Mouse (Mus musculus): Measurements from ENCODE around the gene Zswim8. TPM values are rescaled to one million over a fixed set of nuclear protein-coding genes. Genes with fewer than 3 reads are reported as not detected.
A peak's percentile ranks its signal among the peaks of the same experiment; 100 is the strongest.

Zswim8 gene
- polyA plus RNA-seq, 1 experiment from 2014 or later, result 25.4 TPM

DNA sequence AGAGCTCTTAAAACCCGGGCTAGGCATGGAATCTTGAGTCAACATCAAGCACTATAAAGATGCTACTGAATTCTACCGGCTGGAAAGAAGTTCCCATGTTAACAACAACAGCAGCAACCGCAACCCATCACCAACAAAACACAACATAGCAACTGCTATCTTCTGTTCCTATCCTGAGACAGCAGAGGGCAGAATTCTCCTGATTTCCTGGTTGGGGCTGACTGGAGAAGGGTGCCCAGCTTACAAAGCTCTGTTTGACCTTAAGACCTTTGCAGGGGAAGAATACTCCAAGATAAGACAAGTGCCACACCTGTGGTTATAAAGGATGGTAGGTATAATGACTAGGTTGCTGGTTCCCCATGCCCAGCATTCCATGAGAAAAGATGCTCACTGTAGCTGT is 39.6 kb downstream of the Zswim8 start:
- H3K27me3 ChIP-seq (ENCODE audit: control insufficient read depth, insufficient read depth, low read length), result no peaks in the 10 kb centered on the region
- ATAC-seq (ENCODE audit: insufficient number of reproducible peaks, insufficient read depth, low FRiP score, low read depth), result no peak

DNA sequence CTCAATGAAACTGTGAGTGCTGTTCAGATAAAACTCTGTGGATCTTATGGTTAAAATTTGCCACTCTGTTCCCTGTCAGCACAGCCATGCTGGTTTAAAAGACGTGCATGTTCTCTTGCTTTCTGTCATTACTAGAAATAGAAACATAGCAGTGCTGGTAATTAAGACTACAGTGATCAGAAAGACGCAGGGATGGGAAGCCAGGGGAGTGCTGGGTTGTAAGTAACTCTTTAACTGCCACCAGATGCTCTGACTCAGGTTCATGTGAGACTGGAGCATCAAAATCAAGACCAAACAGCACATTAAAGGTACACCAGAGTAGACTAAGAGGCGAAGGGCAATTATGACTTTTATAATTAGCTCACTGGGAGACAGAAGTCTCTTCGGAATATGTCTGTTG is 41.0 kb downstream of the Zswim8 start:
- Histone ChIP-seq H3K27me3 (ENCODE audit: control insufficient read depth, insufficient read depth, low read length) (no peaks in the 10 kb centered on the region), H3K4me3 (ENCODE audit: control insufficient read depth in 1 of 2, insufficient read depth in 1 of 2, low read depth in 1 of 2, low read length in 2 of 2) (no peak overlapping the region), H3K36me3 (ENCODE audit: control insufficient read depth, insufficient read depth, low read length) (peaks cover 61% of the 10 kb centered on the region), H3K4me1 (ENCODE audit: control insufficient read depth in 2 of 2, insufficient read depth in 2 of 2, low read length in 2 of 2) (peaks cover 14 to 31% of the 10 kb centered on the region in 2 experiments), H3K9me3 (ENCODE audit: control insufficient read depth, low read length) (no peaks in the 10 kb centered on the region), H3K4me2 (ENCODE audit: low read length) (no peak overlapping the region), H3K9ac (ENCODE audit: low read length) (no peak overlapping the region), H3K27ac (replicated peaks in 1 of 2; ENCODE audit: control insufficient read depth in 1 of 2, insufficient read depth in 1 of 2, low read depth in 2 of 2, low read length in 2 of 2) (peak overlapping the region; percentile 3 to 58; a peak in 2 of 4 replicates)
- no peak for ATAC-seq (ENCODE audit: insufficient number of reproducible peaks, insufficient read depth, low FRiP score, low read depth)
- 54% methylated on average over 4 of the region's 4 CpGs for WGBS

More for the DNA sequence above, 39.6 kb downstream of the Zswim8 start:
- H3K27ac ChIP-seq (replicated peaks in 1 of 2; ENCODE audit: control insufficient read depth in 1 of 2, insufficient read depth in 1 of 2, low read depth in 2 of 2, low read length in 2 of 2), result no peak overlapping the region
- H3K4me2 ChIP-seq (ENCODE audit: low read length), result no peak overlapping the region
- H3K9me3 ChIP-seq (ENCODE audit: control insufficient read depth, low read length), result no peaks in the 10 kb centered on the region
- 87% methylated on average over 3 of the region's 3 CpGs for WGBS
- H3K4me3 ChIP-seq (ENCODE audit: control insufficient read depth in 1 of 2, insufficient read depth in 1 of 2, low read depth in 1 of 2, low read length in 2 of 2), result no peak overlapping the region
- no peak overlapping the region for H3K9ac ChIP-seq (ENCODE audit: low read length)
- peaks cover 57% of the 10 kb centered on the region for H3K36me3 ChIP-seq (ENCODE audit: control insufficient read depth, insufficient read depth, low read length)
- peaks cover 14 to 31% of the 10 kb centered on the region in 2 experiments for H3K4me1 ChIP-seq (ENCODE audit: control insufficient read depth in 2 of 2, insufficient read depth in 2 of 2, low read length in 2 of 2)

DNA sequence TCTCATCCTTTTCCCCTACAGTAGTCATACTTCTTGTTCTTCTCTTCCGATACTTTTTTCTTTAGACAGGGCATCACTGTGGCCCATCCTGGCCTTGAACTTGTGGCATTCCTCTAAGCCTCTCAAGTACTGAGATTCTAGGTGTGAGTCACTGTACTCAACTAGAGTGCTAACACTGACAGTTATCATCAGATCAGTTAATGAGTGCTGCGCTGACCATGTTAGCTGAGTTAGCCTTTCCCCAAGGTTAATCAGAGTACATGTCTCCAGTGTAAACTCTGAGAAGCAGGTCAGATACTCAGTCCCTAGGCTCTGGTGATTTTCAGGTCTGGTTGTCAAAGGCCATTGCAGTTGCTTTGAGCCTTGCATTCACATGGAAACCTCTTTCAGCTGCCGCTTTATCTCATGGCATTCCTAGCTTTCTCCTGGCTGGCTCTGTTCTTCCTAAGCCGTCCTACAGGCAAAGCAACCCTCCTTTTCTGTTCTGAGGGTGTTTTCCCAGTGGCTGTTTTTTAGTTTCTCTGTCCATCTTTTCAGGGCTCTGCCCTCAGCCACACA is 42.2 kb downstream of the Zswim8 start:
- H3K4me1 ChIP-seq (ENCODE audit: control insufficient read depth in 2 of 2, insufficient read depth in 2 of 2, low read length in 2 of 2), result peaks cover 14 to 31% of the 10 kb centered on the region in 2 experiments
- H3K9me3 ChIP-seq (ENCODE audit: control insufficient read depth, low read length), result no peaks in the 10 kb centered on the region
- H3K27ac ChIP-seq (replicated peaks in 1 of 2; ENCODE audit: control insufficient read depth in 1 of 2, insufficient read depth in 1 of 2, low read depth in 2 of 2, low read length in 2 of 2), result peak overlapping the region; percentile 86
- H3K4me3 ChIP-seq (ENCODE audit: control insufficient read depth in 1 of 2, insufficient read depth in 1 of 2, low read depth in 1 of 2, low read length in 2 of 2), result no peak overlapping the region
- ATAC-seq (ENCODE audit: insufficient number of reproducible peaks, insufficient read depth, low FRiP score, low read depth), result no peak
- no peak overlapping the region for H3K9ac ChIP-seq (ENCODE audit: low read length)
- 24% methylated on average over 4 of the region's 4 CpGs for WGBS
- no peaks in the 10 kb centered on the region for H3K27me3 ChIP-seq (ENCODE audit: control insufficient read depth, insufficient read depth, low read length)
- H3K4me2 ChIP-seq (ENCODE audit: low read length), result no peak overlapping the region
- peaks cover 59% of the 10 kb centered on the region for H3K36me3 ChIP-seq (ENCODE audit: control insufficient read depth, insufficient read depth, low read length)

DNA sequence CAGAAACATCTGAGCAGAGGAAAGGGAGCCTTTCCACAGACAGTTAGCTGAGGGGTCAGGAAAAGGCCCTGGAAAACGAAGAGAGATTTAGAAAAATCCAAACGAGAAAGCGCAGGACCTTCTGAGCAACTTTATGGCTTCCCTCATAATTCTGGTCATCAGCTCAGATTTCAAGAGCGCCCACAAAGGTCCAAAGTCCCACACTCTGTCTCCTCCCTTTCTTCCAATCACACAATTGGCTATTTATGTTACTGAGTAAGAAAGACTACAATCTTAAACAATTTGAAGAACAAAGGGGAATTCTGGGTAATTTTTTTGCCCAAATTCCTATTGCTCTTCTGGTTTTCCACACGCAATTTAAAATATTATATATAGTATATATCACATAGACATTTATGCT is 43.2 kb downstream of the Zswim8 start:
- no peaks in the 10 kb centered on the region for H3K27me3 ChIP-seq (ENCODE audit: control insufficient read depth, insufficient read depth, low read length)
- WGBS, result 79% methylated on average over 5 of the region's 5 CpGs
- no peaks in the 10 kb centered on the region for H3K9me3 ChIP-seq (ENCODE audit: control insufficient read depth, low read length)
- no peak overlapping the region for H3K4me2 ChIP-seq (ENCODE audit: low read length)
- peak overlapping the region; percentile 86 for H3K27ac ChIP-seq (replicated peaks in 1 of 2; ENCODE audit: control insufficient read depth in 1 of 2, insufficient read depth in 1 of 2, low read depth in 2 of 2, low read length in 2 of 2)
- peaks cover 59% of the 10 kb centered on the region for H3K36me3 ChIP-seq (ENCODE audit: control insufficient read depth, insufficient read depth, low read length)
- H3K9ac ChIP-seq (ENCODE audit: low read length), result 0 out of 2 replicates have a peak overlapping the region, but pooled peaks have one; percentile 13
- H3K4me3 ChIP-seq (ENCODE audit: control insufficient read depth in 1 of 2, insufficient read depth in 1 of 2, low read depth in 1 of 2, low read length in 2 of 2), result no peak overlapping the region
- H3K4me1 ChIP-seq (ENCODE audit: control insufficient read depth in 2 of 2, insufficient read depth in 2 of 2, low read length in 2 of 2), result peaks cover 14 to 31% of the 10 kb centered on the region in 2 experiments
- no peak for ATAC-seq (ENCODE audit: insufficient number of reproducible peaks, insufficient read depth, low FRiP score, low read depth)

DNA sequence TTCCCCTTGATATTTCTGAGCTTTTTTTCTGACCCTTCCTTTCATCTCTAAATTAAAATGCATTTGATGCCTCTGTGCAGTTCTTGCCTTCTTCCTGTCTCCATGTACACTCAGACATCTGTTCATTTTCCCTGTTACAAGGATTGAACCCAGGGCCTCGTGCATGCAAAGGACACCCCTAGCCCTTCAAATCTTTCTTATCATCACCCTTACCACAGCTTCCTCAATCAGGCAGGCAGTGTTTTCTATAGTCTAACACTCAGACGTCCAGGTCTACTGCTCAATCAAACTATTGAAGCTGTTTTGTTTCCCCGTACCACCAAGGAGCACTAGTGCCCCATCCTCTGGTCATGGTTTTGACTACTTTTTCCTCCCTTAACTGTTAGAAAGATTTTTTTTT is 46.4 kb downstream of the Zswim8 start:
- no peaks in the 10 kb centered on the region for H3K9me3 ChIP-seq (ENCODE audit: control insufficient read depth, low read length)
- peaks cover 11 to 21% of the 10 kb centered on the region in 2 experiments for H3K4me1 ChIP-seq (ENCODE audit: control insufficient read depth in 2 of 2, insufficient read depth in 2 of 2, low read length in 2 of 2)
- H3K9ac ChIP-seq (ENCODE audit: low read length), result no peak overlapping the region
- WGBS, result 70% methylated on average over 3 of the region's 3 CpGs
- ATAC-seq (ENCODE audit: insufficient number of reproducible peaks, insufficient read depth, low FRiP score, low read depth), result no peak
- no peak overlapping the region for H3K4me3 ChIP-seq (ENCODE audit: control insufficient read depth in 1 of 2, insufficient read depth in 1 of 2, low read depth in 1 of 2, low read length in 2 of 2)
- peaks cover 72% of the 10 kb centered on the region for H3K36me3 ChIP-seq (ENCODE audit: control insufficient read depth, insufficient read depth, low read length)
- no peak overlapping the region for H3K4me2 ChIP-seq (ENCODE audit: low read length)
- no peak overlapping the region for H3K27ac ChIP-seq (replicated peaks in 1 of 2; ENCODE audit: control insufficient read depth in 1 of 2, insufficient read depth in 1 of 2, low read depth in 2 of 2, low read length in 2 of 2)
- H3K27me3 ChIP-seq (ENCODE audit: control insufficient read depth, insufficient read depth, low read length), result no peaks in the 10 kb centered on the region

DNA sequence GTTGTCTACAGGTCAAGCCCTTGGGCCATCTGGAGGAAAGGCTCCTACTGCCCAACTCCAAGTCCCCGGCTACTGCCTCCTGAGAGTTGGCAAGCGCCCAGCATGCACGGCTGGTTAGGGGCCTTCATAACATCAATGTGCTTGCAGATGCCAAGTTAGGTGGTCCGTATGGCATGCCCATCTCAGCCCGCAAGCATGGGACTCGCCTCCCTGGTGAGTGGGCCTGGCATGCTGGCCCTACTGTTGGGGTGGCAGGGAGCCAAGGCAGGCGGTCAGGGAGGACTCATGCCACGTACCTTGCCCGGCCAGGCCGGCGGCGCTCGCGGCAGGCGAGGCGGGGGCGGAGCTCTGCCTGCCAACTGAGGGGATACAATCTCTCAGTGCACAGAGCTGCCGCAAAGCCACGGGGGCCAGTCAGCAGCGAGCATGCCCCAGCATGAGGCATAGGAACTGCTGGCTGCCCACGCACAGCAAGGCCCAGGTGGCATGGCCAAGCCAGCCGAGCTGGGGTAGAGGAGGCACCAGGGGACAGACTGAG is 50.1 kb downstream of the Zswim8 start:
- Histone ChIP-seq H3K27me3 (ENCODE audit: control insufficient read depth, insufficient read depth, low read length) (no peaks in the 10 kb centered on the region), H3K9ac (ENCODE audit: low read length) (no peak overlapping the region), H3K4me3 (ENCODE audit: control insufficient read depth in 1 of 2, insufficient read depth in 1 of 2, low read depth in 1 of 2, low read length in 2 of 2) (no peak overlapping the region), H3K4me2 (ENCODE audit: low read length) (no peak overlapping the region), H3K27ac (replicated peaks in 1 of 2; ENCODE audit: control insufficient read depth in 1 of 2, insufficient read depth in 1 of 2, low read depth in 2 of 2, low read length in 2 of 2) (no peak overlapping the region), H3K9me3 (ENCODE audit: control insufficient read depth, low read length) (no peaks in the 10 kb centered on the region), H3K4me1 (ENCODE audit: control insufficient read depth in 2 of 2, insufficient read depth in 2 of 2, low read length in 2 of 2) (peaks cover 6 to 8% of the 10 kb centered on the region in 2 experiments), H3K36me3 (ENCODE audit: control insufficient read depth, insufficient read depth, low read length) (peaks cover 98% of the 10 kb centered on the region)
- ATAC-seq (ENCODE audit: insufficient number of reproducible peaks, insufficient read depth, low FRiP score, low read depth), result no peak
- 89% methylated on average over 22 of the region's 22 CpGs for WGBS

DNA sequence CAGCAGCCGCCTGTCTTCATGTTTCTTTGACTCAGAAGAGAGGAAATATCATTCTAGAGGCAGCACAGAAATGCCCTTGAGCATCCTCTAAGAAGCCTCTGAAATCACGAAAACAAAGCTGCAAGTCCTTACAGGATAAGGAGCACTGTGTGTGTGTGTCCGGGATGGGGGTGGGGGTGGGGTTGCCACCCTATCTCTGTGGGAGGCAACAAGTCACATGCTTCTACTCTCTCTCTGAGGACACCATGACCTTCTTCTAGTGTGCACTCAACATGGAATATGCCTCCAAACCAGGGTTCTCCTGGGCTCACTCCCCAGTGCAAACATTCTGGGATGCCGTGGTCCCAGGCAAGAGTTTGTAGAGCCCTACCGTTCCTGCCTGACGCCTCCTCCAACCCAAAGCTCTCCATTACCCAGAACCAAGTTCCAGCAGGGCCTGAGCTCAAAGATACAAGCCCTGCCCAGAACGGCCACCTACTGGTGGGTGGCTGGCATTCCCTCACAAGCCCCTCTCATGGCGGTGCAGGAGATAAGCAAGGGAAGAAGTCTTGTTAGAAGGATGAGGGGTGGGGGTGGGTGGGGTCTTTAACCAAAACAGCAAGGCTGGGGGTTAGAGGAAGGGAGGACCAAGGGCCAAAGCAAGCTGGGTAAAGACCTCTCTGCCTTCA is 51.5 kb downstream of the Zswim8 start:
- Histone ChIP-seq H3K4me3 (ENCODE audit: control insufficient read depth in 1 of 2, insufficient read depth in 1 of 2, low read depth in 1 of 2, low read length in 2 of 2) (no peak overlapping the region), H3K4me1 (ENCODE audit: control insufficient read depth in 2 of 2, insufficient read depth in 2 of 2, low read length in 2 of 2) (peaks cover 6 to 8% of the 10 kb centered on the region in 2 experiments), H3K9me3 (ENCODE audit: control insufficient read depth, low read length) (no peaks in the 10 kb centered on the region), H3K27ac (replicated peaks in 1 of 2; ENCODE audit: control insufficient read depth in 1 of 2, insufficient read depth in 1 of 2, low read depth in 2 of 2, low read length in 2 of 2) (peak overlapping the region; percentile 18 to 38; a peak in 3 of 4 replicates), H3K36me3 (ENCODE audit: control insufficient read depth, insufficient read depth, low read length) (peaks cover 98% of the 10 kb centered on the region), H3K4me2 (ENCODE audit: low read length) (no peak overlapping the region), H3K9ac (ENCODE audit: low read length) (no peak overlapping the region), H3K27me3 (ENCODE audit: control insufficient read depth, insufficient read depth, low read length) (no peaks in the 10 kb centered on the region)
- 57% methylated on average over 8 of the region's 8 CpGs for WGBS
- peak; percentile 32; the same call in 1 of the 2 replicates for ATAC-seq (ENCODE audit: insufficient number of reproducible peaks, insufficient read depth, low FRiP score, low read depth)

Data from heart, embryonic 14.5 days (tissue).